ENCODE assay signal across 8 mouse cellular contexts in genomic region chr2:44311216-44311615, GRCm38 (mm10).
DNase-seq lines count a peak whose midpoint lies in the region; ATAC-seq and TF ChIP-seq lines count a peak whose summit lies in the region.

No protein-coding gene starts in this region.

- H3K4me2 ChIP-seq in limb, embryonic 14.5 days (replicated peaks; ENCODE audit: low read depth, low read length, severe bottlenecking): peak overlapping the region; percentile 34
- peak overlapping the region; percentile 22; the same call in 1 of the 2 replicates for H3K4me2 ChIP-seq in stomach, embryonic 16.5 days (ENCODE audit: low read depth, low read length)

- H3K27me3 ChIP-seq in limb, embryonic 14.5 days (ENCODE audit: control insufficient read depth, insufficient read depth, low read length): no peaks in the 10 kb centered on the region
- no peaks in the 10 kb centered on the region for H3K27me3 ChIP-seq in stomach, embryonic 16.5 days (ENCODE audit: control insufficient read depth, insufficient read depth, low read length)

- 10% methylated on average over 10 of the region's 10 CpGs for WGBS in limb, embryonic 14.5 days
- WGBS in stomach, embryonic 16.5 days: 32% methylated on average over 10 of the region's 10 CpGs

- peaks cover 10% of the 10 kb centered on the region; the same call in 1 of the 2 replicates for H3K4me1 ChIP-seq in limb, embryonic 14.5 days (ENCODE audit: control insufficient read depth, insufficient read depth, low read length)
- no peaks in the 10 kb centered on the region for H3K4me1 ChIP-seq in stomach, embryonic 16.5 days (ENCODE audit: control insufficient read depth, insufficient read depth, low read length)

- H3K4me3 ChIP-seq in limb, embryonic 14.5 days (replicated peaks; ENCODE audit: low read length): peak overlapping the region; percentile 18
- no peak overlapping the region for H3K4me3 ChIP-seq in stomach, embryonic 16.5 days (replicated peaks; ENCODE audit: low read length)

- DNase-seq in frontal cortex, postnatal 10 days (ENCODE audit: low spot score in 2 of 2): no peak
- peak; percentile 13 for DNase-seq in right cerebral cortex, postnatal 14 days
- no peak for DNase-seq in right cerebral cortex, postnatal 10 days (ENCODE audit: low spot score in 2 of 2)
- DNase-seq in limb, embryonic 14.5 days (ENCODE audit: low spot score): no peak
- no peak for DNase-seq in layer of hippocampus, postnatal 14 days (ENCODE audit: low spot score in 2 of 2)
- DNase-seq in left cerebral cortex, adult 8-10 months (ENCODE audit: low spot score in 2 of 2): no peak

- H3K9ac ChIP-seq in limb, embryonic 14.5 days (ENCODE audit: low read depth, low read length, severe bottlenecking): peak overlapping the region; percentile 34; the same call in 1 of the 2 replicates
- H3K9ac ChIP-seq in stomach, embryonic 16.5 days (ENCODE audit: low read length): no peak overlapping the region

- no peaks in the 10 kb centered on the region for H3K36me3 ChIP-seq in limb, embryonic 14.5 days (ENCODE audit: control insufficient read depth, insufficient read depth, low read length)
- H3K36me3 ChIP-seq in stomach, embryonic 16.5 days (ENCODE audit: control insufficient read depth, insufficient read depth, low read length): no peaks in the 10 kb centered on the region

- H3K9me3 ChIP-seq in limb, embryonic 14.5 days (ENCODE audit: control insufficient read depth, low read length): no peaks in the 10 kb centered on the region
- H3K9me3 ChIP-seq in stomach, embryonic 16.5 days (replicated peaks; ENCODE audit: control insufficient read depth, low read length): no peaks in the 10 kb centered on the region

- ATAC-seq in frontal cortex, adult (ENCODE audit: low TSS enrichment): peak; percentile 72; the same call in 1 of the 2 replicates
- peak; percentile 65; the same call in 1 of the 2 replicates for ATAC-seq in limb, embryonic 14.5 days (ENCODE audit: low FRiP score, low read depth)
- ATAC-seq in stomach, embryonic 16.5 days (ENCODE audit: insufficient read depth, low FRiP score): no peak

- H3K27ac ChIP-seq in limb, embryonic 14.5 days (replicated peaks; ENCODE audit: low read depth, low read length): no peak overlapping the region
- no peak overlapping the region for H3K27ac ChIP-seq in stomach, embryonic 16.5 days (ENCODE audit: low read length)

- no peak for TF ChIP-seq POLR2A in limb, embryonic 14.5 days (IDR thresholded peaks at IDR 0.05; ENCODE audit: borderline replicate concordance, extremely low read depth, insufficient read depth, insufficient read length)
